Comparison of ENCODE assay signal across 15 mouse cellular contexts in the genomic region with DNA sequence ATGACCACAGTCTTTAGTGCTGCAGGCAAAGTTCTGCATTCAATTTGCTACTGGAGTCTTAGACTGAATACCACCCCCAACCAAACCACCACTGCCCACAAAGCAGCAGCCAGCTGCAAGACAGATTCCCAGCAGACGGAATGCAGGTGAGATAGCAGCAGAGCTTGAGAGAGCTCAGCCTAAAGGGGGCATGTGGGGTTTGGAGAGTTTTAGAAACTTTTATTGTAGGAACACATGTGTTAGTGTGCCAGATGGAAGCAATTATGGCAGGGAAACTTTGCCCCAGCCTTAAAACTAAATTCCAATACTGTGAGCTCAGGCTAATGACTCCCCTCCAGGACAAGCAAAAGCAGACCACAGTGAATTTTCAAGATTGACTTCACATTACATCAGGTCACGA.
DNase-seq lines count a peak whose midpoint lies in the region; ATAC-seq and TF ChIP-seq lines count a peak whose summit lies in the region.
"Had no signal": no experiment of that assay in that cellular context is flagged by ENCODE, and none has a peak within 500 bp of the region (broad histone marks: within the 10 kb centered on the region; RNA-seq: fewer than 3 reads in every experiment).

No protein-coding gene starts in this region.

- H3ac ChIP-seq in C2C12 (ENCODE audit: control insufficient read depth, insufficient read length, low read depth), result no peak overlapping the region

- H3K4me2 ChIP-seq in embryonic facial prominence, embryonic 11.5 days (ENCODE audit: low read depth, low read length), result no peak overlapping the region
- H3K4me2 ChIP-seq in limb, embryonic 12.5 days, result 0 out of 2 replicates have a peak overlapping the region, but pooled peaks have one; percentile 13
- no peak overlapping the region for H3K4me2 ChIP-seq in lung, postnatal 0 days (replicated peaks; ENCODE audit: low read depth, low read length)
- H3K4me2 ChIP-seq: forebrain, embryonic 12.5 days had no signal

- H3K79me3 ChIP-seq in C2C12 (ENCODE audit: low read depth), result no peaks in the 10 kb centered on the region

- no peaks in the 10 kb centered on the region for H3K36me3 ChIP-seq in C2C12 (ENCODE audit: control insufficient read depth, insufficient read depth)
- no peaks in the 10 kb centered on the region for H3K36me3 ChIP-seq in embryonic facial prominence, embryonic 11.5 days (replicated peaks; ENCODE audit: control insufficient read depth, insufficient read depth, low read depth, low read length)
- H3K36me3 ChIP-seq in limb, embryonic 12.5 days, result no peaks in the 10 kb centered on the region
- no peaks in the 10 kb centered on the region for H3K36me3 ChIP-seq in lung, postnatal 0 days (ENCODE audit: insufficient read depth, low read length)
- H3K36me3 ChIP-seq: forebrain, embryonic 12.5 days had no signal

- H3K9me3 ChIP-seq in embryonic facial prominence, embryonic 11.5 days (replicated peaks; ENCODE audit: control insufficient read depth, low read length), result no peaks in the 10 kb centered on the region
- H3K9me3 ChIP-seq in limb, embryonic 12.5 days, result no peaks in the 10 kb centered on the region
- H3K9me3 ChIP-seq in lung, postnatal 0 days (ENCODE audit: low read length), result no peaks in the 10 kb centered on the region
- H3K9me3 ChIP-seq: forebrain, embryonic 12.5 days had no signal

- TF ChIP-seq EP300 in lung, postnatal 0 days (IDR thresholded peaks at IDR 0.05), result no peak

- intact Hi-C loops in heart, postnatal 36 days (cut with DNase I), result no loop called here

- H3K9ac ChIP-seq in embryonic facial prominence, embryonic 11.5 days (replicated peaks; ENCODE audit: low read length), result no peak overlapping the region
- H3K9ac ChIP-seq in limb, embryonic 12.5 days (replicated peaks), result no peak overlapping the region
- H3K9ac ChIP-seq in lung, postnatal 0 days (replicated peaks; ENCODE audit: low read depth), result no peak overlapping the region
- H3K9ac ChIP-seq: forebrain, embryonic 12.5 days; liver, embryonic 14.5 days had no signal

- peak; percentile 0 to 1 for DNase-seq in heart, adult 18-20 months
- no peak for DNase-seq in heart, postnatal 36 days
- peak; percentile 94 for DNase-seq in embryonic facial prominence, embryonic 11.5 days (ENCODE audit: low spot score)
- no peak for DNase-seq in lung, postnatal 0 days (ENCODE audit: low spot score)
- no peak for DNase-seq in cerebellum, adult 11 months
- DNase-seq in layer of hippocampus, postnatal 36 days, result no peak
- DNase-seq: cerebellum, postnatal 25 days; kidney, postnatal 4 days; right cerebral cortex, postnatal 14 days; thymus, postnatal 14 days had no signal

- no peak overlapping the region for H3K27ac ChIP-seq in embryonic facial prominence, embryonic 11.5 days (replicated peaks; ENCODE audit: low read depth, low read length)
- peak overlapping the region; percentile 53; the same call in 1 of the 2 replicates for H3K27ac ChIP-seq in limb, embryonic 12.5 days
- H3K27ac ChIP-seq in lung, postnatal 0 days (ENCODE audit: low read length), result no peak overlapping the region
- H3K27ac ChIP-seq: forebrain, embryonic 12.5 days; liver, embryonic 14.5 days had no signal

- H3K4me3 ChIP-seq in C2C12 (ENCODE audit: insufficient read depth, poor library complexity, severe bottlenecking), result no peak overlapping the region
- no peak overlapping the region for H3K4me3 ChIP-seq in embryonic facial prominence, embryonic 11.5 days (ENCODE audit: low read depth, low read length)
- no peak overlapping the region for H3K4me3 ChIP-seq in limb, embryonic 12.5 days (replicated peaks)
- no peak overlapping the region for H3K4me3 ChIP-seq in lung, postnatal 0 days (ENCODE audit: low read depth, low read length)
- H3K4me3 ChIP-seq: forebrain, embryonic 12.5 days had no signal

- no peaks in the 10 kb centered on the region for H3K4me1 ChIP-seq in embryonic facial prominence, embryonic 11.5 days (ENCODE audit: control insufficient read depth, insufficient read depth, low read length)
- peaks cover 19% of the 10 kb centered on the region for H3K4me1 ChIP-seq in limb, embryonic 12.5 days (replicated peaks)
- H3K4me1 ChIP-seq in lung, postnatal 0 days (ENCODE audit: insufficient read depth, low read depth, low read length), result no peaks in the 10 kb centered on the region
- H3K4me1 ChIP-seq: forebrain, embryonic 12.5 days had no signal

- H3K27me3 ChIP-seq in C2C12 (ENCODE audit: control insufficient read depth, insufficient read depth, insufficient read length), result no peaks in the 10 kb centered on the region
- no peaks in the 10 kb centered on the region for H3K27me3 ChIP-seq in embryonic facial prominence, embryonic 11.5 days (ENCODE audit: control insufficient read depth, insufficient read depth, low read length)
- H3K27me3 ChIP-seq in limb, embryonic 12.5 days, result no peaks in the 10 kb centered on the region
- H3K27me3 ChIP-seq in lung, postnatal 0 days (replicated peaks; ENCODE audit: insufficient read depth, low read length), result no peaks in the 10 kb centered on the region
- H3K27me3 ChIP-seq: forebrain, embryonic 12.5 days had no signal

- no peaks in the 10 kb centered on the region for H3K79me2 ChIP-seq in C2C12 (ENCODE audit: control insufficient read depth, insufficient read depth)

- peak; percentile 91 for ATAC-seq in embryonic facial prominence, embryonic 11.5 days (replicated peaks; ENCODE audit: insufficient number of reproducible peaks, low FRiP score, low TSS enrichment, low read depth)
- ATAC-seq in limb, embryonic 12.5 days (ENCODE audit: insufficient number of reproducible peaks, insufficient read depth, low FRiP score, low TSS enrichment, low read depth), result peak; percentile 97
- ATAC-seq in lung, postnatal 0 days, result no peak
- ATAC-seq: inflammation-experienced regulatory T-cells, adult 6 months had no signal

- WGBS in embryonic facial prominence, embryonic 11.5 days, result 15% methylated on average over 2 of the region's 2 CpGs
- WGBS in limb, embryonic 12.5 days, result 3% methylated on average over 2 of the region's 2 CpGs
- 52% methylated on average over 2 of the region's 2 CpGs for WGBS in lung, postnatal 0 days

- no peak for TF ChIP-seq CTCF in C2C12 (IDR thresholded peaks at IDR 0.05; ENCODE audit: control insufficient read depth, insufficient read depth, insufficient read length)
- no peak for TF ChIP-seq CTCF in lung, postnatal 0 days (IDR thresholded peaks at IDR 0.05)

TF ChIP-seq in C2C12, 6 proteins besides CTCF, POLR2A, EP300 and RAD21:
- TF ChIP-seq CEBPB (IDR thresholded peaks at IDR 0.05; ENCODE audit: low read depth) (peak; percentile 44), MAX (IDR thresholded peaks at IDR 0.05) (no peak), MYOD1 (IDR thresholded peaks at IDR 0.05; ENCODE audit: control insufficient read depth, insufficient read length, low read depth) (peak; percentile 74)

Comparison
In these comparisons a context has a peak if more than half of its experiments do, and no peak if none do; other contexts are left out.
1. DNase-seq: peak in heart, adult 18-20 months (2 of 2) and embryonic facial prominence, embryonic 11.5 days (single experiment); none in heart, postnatal 36 days (0 of 2), lung, postnatal 0 days (single experiment), cerebellum, adult 11 months (single experiment) and layer of hippocampus, postnatal 36 days (0 of 2).